Mouse (Mus musculus) limb, embryonic 14.5 days (tissue): ENCODE measurements around the gene Lst1. TPM values are rescaled to one million over a fixed set of nuclear protein-coding genes. Genes with fewer than 3 reads are reported as not detected.

Source experiments
- ATAC-seq: fragments of 200-750 bp; cut with Nextera tagmentation; 2 replicates; pipeline ENCODE4 v1.8.0; 2017; ENCODE audit warnings: low read depth, moderate number of reproducible peaks, moderate TSS enrichment; ENCODE audit not compliant: low FRiP score
- DNase-seq: peaks from one replicate; pipeline ENCODE4 v3.0.0-alpha.2; 2015; ENCODE audit warnings: low spot score
- H3K27ac ChIP-seq: fragments of 300-500 bp; sonication (generic); replicated peaks from 2 replicates; pipeline ENCODE4 v1.5.1; 2014; ENCODE audit warnings: low read depth, mild to moderate bottlenecking, low read length, moderate library complexity, mixed read lengths
- H3K27me3 ChIP-seq: fragments of 300-500 bp; sonication (generic); 2 replicates; pipeline ENCODE4 v1.6.1; 2014; ENCODE audit warnings: low read length, mixed read lengths; ENCODE audit not compliant: control insufficient read depth, insufficient read depth
- H3K36me3 ChIP-seq: fragments of 300-500 bp; sonication (generic); 2 replicates; pipeline ENCODE4 v1.6.1; 2014; ENCODE audit warnings: mild to moderate bottlenecking, low read length, moderate library complexity, mixed read lengths; ENCODE audit not compliant: control insufficient read depth, insufficient read depth
- H3K4me1 ChIP-seq: fragments of 300-500 bp; sonication (generic); 2 replicates; pipeline ENCODE4 v1.6.1; 2014; ENCODE audit warnings: antibody characterized with exemption, low read length, mixed read lengths; ENCODE audit not compliant: control insufficient read depth, insufficient read depth
- H3K4me2 ChIP-seq: fragments of 300-500 bp; sonication (generic); replicated peaks from 2 replicates; pipeline ENCODE4 v1.6.1; 2014; ENCODE audit warnings: low read depth, mild to moderate bottlenecking, low read length, moderate library complexity; ENCODE audit not compliant: severe bottlenecking
- H3K4me3 ChIP-seq: fragments of 300-500 bp; sonication (generic); replicated peaks from 2 replicates; pipeline ENCODE4 v1.5.1; 2014; ENCODE audit warnings: low read length
- H3K9ac ChIP-seq: fragments of 300-500 bp; sonication (generic); 2 replicates; pipeline ENCODE4 v1.6.1; 2014; ENCODE audit warnings: mild to moderate bottlenecking, low read depth, low read length, moderate library complexity; ENCODE audit not compliant: severe bottlenecking
- H3K9me3 ChIP-seq: fragments of 300-500 bp; sonication (generic); 2 replicates; pipeline ENCODE4 v1.6.1; 2016; ENCODE audit warnings: low read length; ENCODE audit not compliant: control insufficient read depth
- POLR2A ChIP-seq: fragments of 200-500 bp; IDR thresholded peaks from 2 replicates; pipeline ENCODE4 v1.8.0; 2012; ENCODE audit warnings: inconsistent platforms, mild to moderate bottlenecking, moderate library complexity, borderline replicate concordance; ENCODE audit not compliant: insufficient read depth, insufficient read length; ENCODE audit errors: extremely low read depth
- WGBS: fragments of 180-500 bp; shearing (Covaris S2); extraction: QIAGEN DNeasy Blood & Tissue Kit; methylation state at CpG from one replicate; pipeline ENCODE4 v1.1.7; 2014; 5-methylcytosine and 5-hydroxymethylcytosine counted together
- polyA plus RNA-seq, 2 experiments: library from polyadenylated mRNA; depleted of rRNA in 1 of 2; stranded (reverse) in 1 of 2; unstranded in 1 of 2; fragments of >200 nt; fragmentation: Nextera tagmentation in 1 of 2; extraction: Ambion mirVana in 1 of 2; gene quantifications; 2 replicates each; pipeline versions ENCODE4 v1.2.1 to v1.2.3; 2012 to 2014

Lst1 gene
- polyA plus RNA-seq, 2 experiments = 21.8 to 29.2 TPM

DNA sequence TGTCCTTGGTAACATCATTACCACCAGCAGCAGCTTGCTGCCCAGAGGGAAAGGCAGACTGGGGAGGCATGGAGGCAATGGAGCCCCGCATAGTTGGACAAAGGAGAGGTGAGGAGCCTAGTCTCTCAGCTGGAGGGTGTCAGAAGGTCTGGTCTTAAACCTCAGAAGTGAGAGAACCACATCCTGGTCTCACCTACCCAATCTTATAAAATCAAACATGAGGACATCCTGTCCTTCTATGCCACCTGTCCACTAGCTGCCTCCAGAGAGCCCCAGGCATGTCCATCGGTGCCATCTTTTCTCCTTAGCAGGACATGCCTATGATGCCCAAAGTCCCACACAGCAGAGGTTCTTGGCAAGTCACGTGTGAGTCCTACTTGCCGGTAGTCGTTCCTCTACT is 8.1 kb downstream of the Lst1 start:
- DNase-seq (no peak), ATAC-seq (no peak)
- 88% methylated on average over 5 of the region's 5 CpGs for WGBS
- Histone ChIP-seq H3K4me2 (no peak overlapping the region), H3K9me3 (no peaks in the 10 kb centered on the region), H3K36me3 (no peaks in the 10 kb centered on the region), H3K4me3 (no peak overlapping the region), H3K27ac (no peak overlapping the region), H3K27me3 (no peaks in the 10 kb centered on the region), H3K4me1 (no peaks in the 10 kb centered on the region), H3K9ac (no peak overlapping the region)
- no peak for TF ChIP-seq POLR2A

DNA sequence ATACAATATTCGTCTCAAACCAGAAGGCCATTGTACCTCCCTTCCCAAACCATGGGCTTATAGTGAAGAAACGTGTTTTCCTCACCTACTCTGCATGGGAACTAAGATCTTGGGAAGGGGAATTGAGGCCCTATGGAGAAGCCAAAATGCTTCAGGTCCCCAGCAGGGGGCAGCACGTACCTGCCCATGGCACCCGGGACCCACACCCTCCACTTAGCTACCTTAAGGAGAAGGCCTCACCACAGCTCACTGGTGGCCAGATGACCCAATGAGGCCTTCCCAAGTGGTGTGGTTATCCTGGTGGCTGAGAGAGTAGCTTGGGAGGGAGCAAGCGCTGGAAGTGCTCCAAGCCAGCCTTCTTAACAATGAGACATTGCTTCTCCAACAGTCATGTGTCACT is 9.7 kb downstream of the Lst1 start:
- WGBS = 9% methylated on average over 5 of the region's 5 CpGs
- H3K9me3 ChIP-seq = no peaks in the 10 kb centered on the region
- H3K4me1 ChIP-seq = 0 out of 2 replicates have a peak, but pooled peaks cover 3% of the 10 kb centered on the region
- H3K36me3 ChIP-seq = no peaks in the 10 kb centered on the region
- no peak for TF ChIP-seq POLR2A
- ATAC-seq (peak; percentile 67; the same call in 1 of the 2 replicates), DNase-seq (peak; percentile 79)
- no peak overlapping the region for H3K4me2 ChIP-seq
- no peak overlapping the region for H3K4me3 ChIP-seq
- no peak overlapping the region for H3K27ac ChIP-seq
- no peak overlapping the region for H3K9ac ChIP-seq
- no peaks in the 10 kb centered on the region for H3K27me3 ChIP-seq

DNA sequence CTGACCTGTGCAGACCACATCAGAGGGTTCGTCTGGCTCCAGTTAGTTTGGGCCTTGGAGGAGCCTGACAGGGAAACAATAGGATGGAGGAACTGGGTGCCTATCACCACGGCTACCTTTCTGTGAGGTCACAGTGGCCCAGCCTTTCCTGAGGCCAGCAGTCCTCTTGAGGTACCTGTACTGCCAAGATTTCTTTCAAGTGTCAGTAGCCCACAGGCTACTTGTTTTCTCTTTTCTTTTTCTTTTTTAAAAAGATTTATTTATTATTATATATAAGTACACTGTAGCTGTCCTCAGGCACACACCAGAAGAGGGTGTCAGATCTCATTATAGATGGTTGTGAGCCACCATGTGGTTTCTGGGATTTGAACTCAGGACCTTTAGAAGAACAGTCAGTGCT is 12.3 kb downstream of the Lst1 start, which contains the start of gene Aif1:
Aif1 (minus strand) TSS at position 101 of the 400 bp plus-strand sequence.
- DNase-seq = no peak
- no peak for TF ChIP-seq POLR2A

DNA sequence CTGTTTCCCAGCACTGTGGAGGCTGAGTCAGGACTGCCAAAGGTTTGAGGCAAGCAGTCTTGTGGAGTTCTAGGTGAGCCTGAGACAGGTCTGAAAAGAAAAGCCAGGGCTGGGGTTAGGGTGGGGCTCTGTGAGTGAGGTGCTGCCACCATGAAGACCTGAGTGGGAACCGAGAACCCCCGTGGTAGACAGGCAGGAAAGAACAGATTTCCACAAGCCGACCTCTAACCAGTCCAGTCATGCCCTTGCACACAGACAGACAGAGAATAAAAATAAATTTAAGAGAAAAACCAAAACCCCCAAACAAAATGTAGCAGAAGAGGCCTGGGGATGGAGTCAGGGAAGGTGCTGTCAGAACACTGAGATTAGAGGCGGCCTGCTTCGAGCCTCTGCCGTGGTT is 12.9 kb downstream of the Lst1 start:
- WGBS = 76% methylated on average over 6 of the region's 6 CpGs
- no peak overlapping the region for H3K4me2 ChIP-seq
- DNase-seq = no peak
- no peak for ATAC-seq
- H3K27ac ChIP-seq = no peak overlapping the region
- TF ChIP-seq POLR2A = no peak
- H3K9ac ChIP-seq = no peak overlapping the region
- H3K36me3 ChIP-seq = no peaks in the 10 kb centered on the region
- H3K4me1 ChIP-seq = 0 out of 2 replicates have a peak, but pooled peaks cover 3% of the 10 kb centered on the region
- no peak overlapping the region for H3K4me3 ChIP-seq
- H3K9me3 ChIP-seq = no peaks in the 10 kb centered on the region
- no peaks in the 10 kb centered on the region for H3K27me3 ChIP-seq

More for the DNA sequence above, 12.3 kb downstream of the Lst1 start, which contains the start of gene Aif1:
- H3K4me1 ChIP-seq = 0 out of 2 replicates have a peak, but pooled peaks cover 3% of the 10 kb centered on the region
- no peak within 1 kb of the TSS for H3K4me3 ChIP-seq
- no peaks in the 10 kb centered on the region for H3K27me3 ChIP-seq
- ATAC-seq = no peak
- 64% methylated on average over 2 of the region's 2 CpGs for WGBS
- no peak within 1 kb of the TSS for H3K9ac ChIP-seq
- no peak within 1 kb of the TSS for H3K27ac ChIP-seq
- no peak within 1 kb of the TSS for H3K4me2 ChIP-seq
- H3K36me3 ChIP-seq = no peaks in the 10 kb centered on the region
- H3K9me3 ChIP-seq = no peaks in the 10 kb centered on the region

DNA sequence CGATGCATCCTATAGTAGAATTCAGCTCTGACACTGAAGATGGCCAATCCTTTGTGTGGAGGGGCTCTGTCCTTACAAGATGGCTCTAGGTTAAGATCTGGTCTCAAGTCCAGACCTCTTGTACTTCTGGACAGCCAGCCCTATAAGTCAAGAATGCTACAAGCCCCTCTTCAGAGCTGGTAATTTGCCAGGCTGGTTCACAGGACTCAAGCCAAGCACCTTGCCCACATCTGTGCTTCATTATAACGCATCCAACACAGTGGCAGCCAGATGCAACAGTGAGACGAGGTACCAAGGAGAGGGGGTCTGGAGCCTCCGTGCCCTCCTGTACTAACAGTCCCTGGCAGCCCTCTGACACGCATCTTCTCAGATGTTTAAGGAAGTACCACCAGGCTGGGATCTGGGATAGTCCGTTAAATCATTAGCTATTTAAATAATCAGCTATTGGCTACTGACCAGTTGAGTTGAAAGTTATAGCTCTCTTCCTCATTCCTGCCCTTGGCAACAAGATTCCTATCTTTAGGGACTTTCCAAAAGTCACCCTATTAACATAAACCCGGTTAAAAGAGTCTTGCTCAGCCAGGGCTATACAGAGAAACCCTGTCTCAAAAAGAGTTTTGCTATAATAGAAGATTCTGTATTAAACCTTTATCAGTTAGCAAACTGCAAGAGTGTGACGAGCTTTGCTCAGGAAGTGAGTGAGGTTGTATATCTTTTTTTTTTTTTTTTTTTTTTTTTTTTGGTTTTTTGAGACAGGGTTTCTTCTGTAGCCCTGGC is 13.8 kb downstream of the Lst1 start:
- no peak overlapping the region for H3K4me3 ChIP-seq
- no peak overlapping the region for H3K4me2 ChIP-seq
- H3K27ac ChIP-seq = no peak overlapping the region
- no peak for TF ChIP-seq POLR2A
- no peak overlapping the region for H3K9ac ChIP-seq
- no peaks in the 10 kb centered on the region for H3K27me3 ChIP-seq
- no peaks in the 10 kb centered on the region for H3K9me3 ChIP-seq
- WGBS = 37% methylated on average over 8 of the region's 8 CpGs
- ATAC-seq (no peak), DNase-seq (no peak)
- H3K36me3 ChIP-seq = no peaks in the 10 kb centered on the region
- H3K4me1 ChIP-seq = 0 out of 2 replicates have a peak, but pooled peaks cover 3% of the 10 kb centered on the region
